Mouse (Mus musculus) CH12.LX (cell line): ENCODE measurements at regions not wholly inside any gene's neighbourhood (a gene's known extent, or its start where the extent isn't known, plus 50 kb on each side); places are given as distances from the start of the nearest gene placed in this dataset.

Experiments
- DNase-seq: peaks from one replicate; pipeline ENCODE4 v3.0.0-alpha.2; 2013; ENCODE audit errors: extremely low read depth
- H3K27ac ChIP-seq: 2 replicates; pipeline ENCODE4 v1.5.1; 2012; ENCODE audit warnings: low read depth, mild to moderate bottlenecking, control low read depth, moderate library complexity; ENCODE audit not compliant: insufficient read depth
- H3K27me3 ChIP-seq: replicated peaks from 2 replicates; pipeline ENCODE3; 2012; ENCODE audit warnings: inconsistent platforms
- H3K36me3 ChIP-seq, 2 experiments: replicated peaks in 1 of 2; 2 replicates each; pipeline versions ENCODE3 to v1.6.1; 2012; ENCODE audit warnings: inconsistent platforms in 1 of 2, low read length in 1 of 2, mild to moderate bottlenecking in 1 of 2, mixed read lengths in 1 of 2, moderate library complexity in 1 of 2; ENCODE audit not compliant: control insufficient read depth in 1 of 2, insufficient read depth in 1 of 2
- H3K4me1 ChIP-seq, 2 experiments: 2 replicates each; pipeline ENCODE4 v1.6.1; 2012; ENCODE audit warnings: inconsistent platforms in 1 of 2, moderate library complexity in 1 of 2; ENCODE audit not compliant: insufficient read depth in 2 of 2, control insufficient read depth in 1 of 2
- H3K4me2 ChIP-seq: 2 replicates; pipeline ENCODE4 v1.6.1; 2012; ENCODE audit warnings: low read depth, mild to moderate bottlenecking, control low read depth; ENCODE audit not compliant: poor library complexity, insufficient read depth, severe bottlenecking
- H3K4me3 ChIP-seq, 3 experiments: fragments of 150-350 bp in 1 of 3; sonication (generic) in 1 of 3; replicated peaks in 1 of 3; 2 replicates each; pipeline versions ENCODE3 to v1.5.1; 2011 to 2012; ENCODE audit warnings: low read depth in 2 of 3, low read length in 2 of 3, mild to moderate bottlenecking in 2 of 3, moderate library complexity in 2 of 3, control low read depth in 1 of 3, improper control_type of control experiment in 1 of 3, inconsistent platforms in 1 of 3, mixed read lengths in 1 of 3; ENCODE audit not compliant: poor library complexity in 1 of 3
- H3K79me2 ChIP-seq: replicated peaks from 2 replicates; pipeline ENCODE4 v1.6.1; 2012; ENCODE audit warnings: mild to moderate bottlenecking, moderate library complexity; ENCODE audit not compliant: control insufficient read depth, poor library complexity, insufficient read depth, severe bottlenecking; ENCODE audit errors: extremely low read depth
- H3K9ac ChIP-seq: 2 replicates; pipeline ENCODE4 v1.6.1; 2012; ENCODE audit warnings: low read depth, mild to moderate bottlenecking, control low read depth, moderate library complexity; ENCODE audit not compliant: insufficient read depth
- H3K9me3 ChIP-seq: replicated peaks from 2 replicates; pipeline ENCODE3; 2012; ENCODE audit warnings: low read length, inconsistent platforms, mixed read lengths
- BHLHE40 ChIP-seq: IDR thresholded peaks from 2 replicates; pipeline ENCODE4 v1.6.1; 2011; ENCODE audit warnings: mild to moderate bottlenecking, low read depth, low read length, improper control_type of control experiment
- ELF1 ChIP-seq: IDR thresholded peaks from 2 replicates; pipeline ENCODE4 v1.6.1; 2014; ENCODE audit warnings: low read depth, mild to moderate bottlenecking, inconsistent platforms, low read length, improper control_type of control experiment
- EP300 ChIP-seq: IDR thresholded peaks from 2 replicates; pipeline ENCODE4 v1.6.1; 2011; ENCODE audit warnings: low read length, improper control_type of control experiment
- ETS1 ChIP-seq: conservative IDR thresholded peaks from 2 replicates; pipeline ENCODE4 v1.6.1; 2012; ENCODE audit warnings: low read depth, mild to moderate bottlenecking, inconsistent platforms, low read length, improper control_type of control experiment, moderate library complexity
- GABPA ChIP-seq: IDR thresholded peaks from 2 replicates; pipeline ENCODE4 v1.6.1; 2012; ENCODE audit warnings: low read depth, low read length, improper control_type of control experiment, inconsistent platforms; ENCODE audit not compliant: insufficient replicate concordance
- HCFC1 ChIP-seq: IDR thresholded peaks from 2 replicates; pipeline ENCODE4 v1.6.1; 2012; ENCODE audit warnings: low read depth, mild to moderate bottlenecking, inconsistent platforms, low read length, improper control_type of control experiment
- IRF4 ChIP-seq: IDR thresholded peaks from 2 replicates; pipeline ENCODE4 v1.6.1; 2014; ENCODE audit warnings: low read depth, mild to moderate bottlenecking, inconsistent platforms, low read length, improper control_type of control experiment
- JUN ChIP-seq: IDR thresholded peaks from 2 replicates; pipeline ENCODE4 v1.6.1; 2011; ENCODE audit warnings: low read depth, mild to moderate bottlenecking, low read length, improper control_type of control experiment, moderate library complexity; ENCODE audit not compliant: insufficient read depth
- MAFK ChIP-seq: IDR thresholded peaks from 2 replicates; pipeline ENCODE4 v1.6.1; 2011; ENCODE audit warnings: low read length, improper control_type of control experiment; ENCODE audit not compliant: insufficient replicate concordance
- MAX ChIP-seq: IDR thresholded peaks from 2 replicates; pipeline ENCODE4 v1.6.1; 2011; ENCODE audit warnings: low read length, improper control_type of control experiment
- MAZ ChIP-seq: IDR thresholded peaks from 2 replicates; pipeline ENCODE4 v1.6.1; 2012; ENCODE audit warnings: low read depth, mild to moderate bottlenecking, inconsistent platforms, low read length, improper control_type of control experiment, moderate library complexity
- MYC ChIP-seq: IDR thresholded peaks from 2 replicates; pipeline ENCODE4 v1.6.1; 2011; ENCODE audit warnings: low read depth, mild to moderate bottlenecking, improper control_type of control experiment, low read length
- NELFE ChIP-seq: IDR thresholded peaks from 2 replicates; pipeline ENCODE4 v1.6.1; 2011; ENCODE audit warnings: low read depth, low read length, improper control_type of control experiment
- PAX5 ChIP-seq: IDR thresholded peaks from 2 replicates; pipeline ENCODE4 v1.6.1; 2012; ENCODE audit warnings: low read length, inconsistent platforms, mixed read lengths
- POLR2A ChIP-seq: IDR thresholded peaks from 2 replicates; pipeline ENCODE4 v1.6.1; 2011; ENCODE audit warnings: low read depth, mild to moderate bottlenecking, improper control_type of control experiment, low read length
- POLR2AphosphoS2 ChIP-seq: IDR thresholded peaks from 2 replicates; pipeline ENCODE4 v1.6.1; 2011; ENCODE audit warnings: low read depth, low read length, improper control_type of control experiment
- RCOR1 ChIP-seq: conservative IDR thresholded peaks from 2 replicates; pipeline ENCODE4 v1.6.1; 2012; ENCODE audit warnings: low read depth, mild to moderate bottlenecking, inconsistent platforms, low read length, improper control_type of control experiment
- TBP ChIP-seq: conservative IDR thresholded peaks from 2 replicates; pipeline ENCODE4 v1.6.1; 2011; ENCODE audit warnings: low read depth, low read length, improper control_type of control experiment
- TCF12 ChIP-seq: IDR thresholded peaks from 2 replicates; pipeline ENCODE4 v1.6.1; 2014; ENCODE audit warnings: low read depth, mild to moderate bottlenecking, inconsistent platforms, low read length, improper control_type of control experiment
- UBTF ChIP-seq: IDR thresholded peaks from 2 replicates; pipeline ENCODE4 v1.6.1; 2012; ENCODE audit warnings: low read depth, mild to moderate bottlenecking, inconsistent platforms, low read length, improper control_type of control experiment, moderate library complexity
- USF1 ChIP-seq: IDR thresholded peaks from 2 replicates; pipeline ENCODE4 v1.6.1; 2014; ENCODE audit warnings: low read depth, mild to moderate bottlenecking, inconsistent platforms, low read length, improper control_type of control experiment
- ZC3H11A ChIP-seq: IDR thresholded peaks from 2 replicates; pipeline ENCODE4 v1.6.1; 2012; ENCODE audit warnings: low read depth, mild to moderate bottlenecking, inconsistent platforms, low read length, improper control_type of control experiment
- ZNF384 ChIP-seq: IDR thresholded peaks from 2 replicates; pipeline ENCODE4 v1.6.1; 2012; ENCODE audit warnings: low read depth, low read length, improper control_type of control experiment, inconsistent platforms
- dilution Hi-C: fragments of 300-500 bp; cut with MboI; formaldehyde crosslinking; loops from 2 replicates; pipeline ENCODE4 v1.14.3; 2020; ENCODE audit warnings: low sequenced_read_pairs; ENCODE audit not compliant: extremely low pct_unique_long_range_greater_than_20kb, extremely low pct_ligation_motif_present
- in situ Hi-C: fragments of 300-500 bp; cut with MboI; formaldehyde crosslinking; loops from 3 replicates; pipeline ENCODE4 v1.14.3; 2019; ENCODE audit warnings: low sequenced_read_pairs, low pct_ligation_motif_present, low pct_unique_long_range_greater_than_20kb, mixed read lengths

- Histone ChIP-seq H3K4me3 (no peak overlapping the region), H3K79me2 (no peaks in the 10 kb centered on the region), H3K9me3 (peaks cover 67% of the 10 kb centered on the region), H3K4me2 (no peak overlapping the region), H3K4me1 (no peaks in the 10 kb centered on the region), H3K27me3 (no peaks in the 10 kb centered on the region)
- in situ Hi-C loops (no loop called here), dilution Hi-C loops (no loop called here)
- no peak for TF ChIP-seq TBP
- no peak for TF ChIP-seq HCFC1
- no peak for TF ChIP-seq MAX
- TF ChIP-seq JUN, result no peak
- TF ChIP-seq ETS1, result no peak
- TF ChIP-seq USF1, result no peak
- no peak for TF ChIP-seq PAX5
- TF ChIP-seq GABPA, result no peak
- no peak for TF ChIP-seq ZNF384
- TF ChIP-seq ZC3H11A, result no peak
- TF ChIP-seq MAZ, result no peak
- no peak for TF ChIP-seq MAFK
- TF ChIP-seq POLR2A, result no peak
- TF ChIP-seq TCF12, result no peak
- TF ChIP-seq POLR2AphosphoS2, result no peak
- no peak for TF ChIP-seq IRF4
- TF ChIP-seq RCOR1, result no peak
- TF ChIP-seq, all 38 proteins: peak for 0
- Histone ChIP-seq H3K36me3 (no peaks in the 10 kb centered on the region), H3K9ac (no peak overlapping the region), H3K27ac (no peak overlapping the region)
- DNase-seq, result no peak
Observed at GRCm38 (mm10) chr13:72412656-72413055, 216.0 kb upstream of the Irx2 start.

- H3K9ac ChIP-seq, result no peak overlapping the region
- H3K4me2 ChIP-seq, result no peak overlapping the region
- dilution Hi-C loops (no loop called here), in situ Hi-C loops (no loop called here)
- no peaks in the 10 kb centered on the region for H3K36me3 ChIP-seq
- H3K27me3 ChIP-seq, result no peaks in the 10 kb centered on the region
- H3K4me1 ChIP-seq, result no peaks in the 10 kb centered on the region
- TF ChIP-seq ZNF384, result no peak
- TF ChIP-seq IRF4, result no peak
- TF ChIP-seq PAX5, result no peak
- TF ChIP-seq EP300, result no peak
- TF ChIP-seq MYC, result no peak
- TF ChIP-seq ELF1, result no peak
- TF ChIP-seq GABPA, result no peak
- TF ChIP-seq NELFE, result no peak
- no peak for TF ChIP-seq MAFK
- no peak for TF ChIP-seq MAX
- no peak for TF ChIP-seq POLR2A
- no peak for TF ChIP-seq JUN
- TF ChIP-seq UBTF, result no peak
- TF ChIP-seq BHLHE40, result no peak
- TF ChIP-seq, all 38 proteins: peak for 0
- Histone ChIP-seq H3K4me3 (no peak overlapping the region), H3K79me2 (no peaks in the 10 kb centered on the region), H3K9me3 (peaks cover 85% of the 10 kb centered on the region), H3K27ac (no peak overlapping the region)
- no peak for DNase-seq
Observed at GRCm38 (mm10) chr13:72416981-72417380, 211.6 kb upstream of the Irx2 start.
